Mouse (Mus musculus) limb, embryonic 13.5 days (tissue): ENCODE data around the gene Ndufs7. TPM values are rescaled to one million over a fixed set of nuclear protein-coding genes. Genes with fewer than 3 reads are reported as not detected.
"Not testable (repeated sequence)": the region's sequence is repeated elsewhere in the genome, so short reads cannot be mapped to it uniquely, and the experiment has no call there.

ENCODE experiments used
- ATAC-seq: fragments of 200-750 bp; cut with Nextera tagmentation; 2 replicates; pipeline ENCODE4 v1.8.0; 2017; ENCODE audit warnings: low read depth, moderate number of reproducible peaks, moderate TSS enrichment; ENCODE audit not compliant: low FRiP score
- H3K27ac ChIP-seq: fragments of 300-500 bp; sonication (generic); 2 replicates; pipeline ENCODE4 v1.5.1; 2015; ENCODE audit warnings: inconsistent platforms, mild to moderate bottlenecking, moderate library complexity
- H3K27me3 ChIP-seq: fragments of 300-500 bp; sonication (generic); 2 replicates; pipeline ENCODE4 v1.6.1; 2015; ENCODE audit warnings: mild to moderate bottlenecking, inconsistent platforms
- H3K36me3 ChIP-seq: fragments of 300-500 bp; sonication (generic); 2 replicates; pipeline ENCODE4 v1.6.1; 2015; ENCODE audit warnings: inconsistent platforms, mild to moderate bottlenecking, moderate library complexity
- H3K4me1 ChIP-seq: fragments of 300-500 bp; sonication (generic); 2 replicates; pipeline ENCODE4 v1.6.1; 2015; ENCODE audit warnings: inconsistent platforms
- H3K4me2 ChIP-seq: fragments of 300-500 bp; sonication (generic); replicated peaks from 2 replicates; pipeline ENCODE4 v1.6.1; 2015; ENCODE audit warnings: inconsistent platforms, mild to moderate bottlenecking, moderate library complexity
- H3K4me3 ChIP-seq: fragments of 300-500 bp; sonication (generic); 2 replicates; pipeline ENCODE4 v1.5.1; 2015; ENCODE audit warnings: moderate library complexity, mild to moderate bottlenecking, inconsistent platforms
- H3K9ac ChIP-seq: fragments of 300-500 bp; sonication (generic); 2 replicates; pipeline ENCODE4 v1.6.1; 2015; ENCODE audit warnings: mild to moderate bottlenecking, inconsistent platforms
- H3K9me3 ChIP-seq: fragments of 300-500 bp; sonication (generic); 2 replicates; pipeline ENCODE4 v1.6.1; 2016; ENCODE audit warnings: inconsistent platforms
- WGBS: fragments of 180-500 bp; shearing (Covaris S2); methylation state at CpG from one replicate; pipeline ENCODE4 v1.1.7; 2015; 5-methylcytosine and 5-hydroxymethylcytosine counted together
- polyA plus RNA-seq: library from polyadenylated mRNA; unstranded; fragments of >200 nt; fragmentation: Nextera tagmentation; extraction: Ambion mirVana; gene quantifications from 2 replicates; pipeline ENCODE4 v1.2.1, GENCODE M21; 2015

Gene Ndufs7
- polyA plus RNA-seq, 1 experiment from 2014 or later = 298 TPM

- ATAC-seq = no peak
- WGBS = 4% methylated on average over 4 of the region's 4 CpGs
- Histone ChIP-seq H3K27me3 (no peaks in the 10 kb centered on the region), H3K36me3 (peaks cover 41% of the 10 kb centered on the region), H3K4me3 (no peak overlapping the region), H3K27ac (peak overlapping the region; percentile 44; the same call in 1 of the 2 replicates), H3K9ac (no peak overlapping the region), H3K4me2 (no peak overlapping the region), H3K4me1 (peaks cover 19% of the 10 kb centered on the region), H3K9me3 (no peaks in the 10 kb centered on the region)
Observed at GRCm38 (mm10) chr10:80245600-80245999, 3.3 kb upstream of the Ndufs7 start.

- 54% methylated on average over 6 of the region's 6 CpGs for WGBS
- Histone ChIP-seq H3K4me1 (peaks cover 20% of the 10 kb centered on the region), H3K27me3 (no peaks in the 10 kb centered on the region), H3K4me3 (no peak overlapping the region), H3K4me2 (peak overlapping the region; percentile 95; the same call in 1 of the 2 replicates), H3K9ac (no peak overlapping the region), H3K36me3 (peaks cover 28% of the 10 kb centered on the region), H3K27ac (peak overlapping the region; percentile 22; the same call in 1 of the 2 replicates), H3K9me3 (no peaks in the 10 kb centered on the region)
- no peak for ATAC-seq
Observed at GRCm38 (mm10) chr10:80247849-80248248, 1.1 kb upstream of the Ndufs7 start.

GRCm38 (mm10) chr10:80248437-80248836 lies 484 bp upstream of the Ndufs7 start:
- H3K4me2 ChIP-seq = peak overlapping the region; percentile 95
- H3K4me3 ChIP-seq = peak overlapping the region; percentile 85
- H3K9ac ChIP-seq, H3K9me3 ChIP-seq, ATAC-seq, H3K27me3 ChIP-seq: not testable (repeated sequence)
- peaks cover 28% of the 10 kb centered on the region for H3K36me3 ChIP-seq
- H3K4me1 ChIP-seq = peaks cover 20% of the 10 kb centered on the region
- peak overlapping the region; percentile 22; the same call in 1 of the 2 replicates for H3K27ac ChIP-seq
- WGBS = 44% methylated on average over 3 of the region's 3 CpGs

DNA sequence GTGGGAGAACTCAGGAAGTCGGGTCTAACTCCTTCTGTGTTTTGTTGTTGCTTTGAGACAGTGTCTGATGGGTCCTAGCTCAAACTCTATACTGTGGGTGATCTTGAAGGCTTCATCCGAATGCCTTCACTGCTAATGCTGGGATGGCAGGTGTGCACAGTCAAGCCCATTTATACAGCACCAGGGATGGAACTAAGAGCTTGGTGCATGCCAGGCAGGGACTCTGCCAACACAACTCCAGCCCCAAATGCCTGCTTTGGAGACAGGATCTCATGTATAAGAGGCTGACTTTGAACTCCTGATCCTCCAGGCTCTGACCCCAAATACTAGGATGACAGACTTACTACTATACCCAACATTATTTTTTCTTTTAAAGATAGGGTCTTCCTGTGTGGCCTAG lies 1.1 kb downstream of the Ndufs7 start:
- WGBS = 34% methylated on average over 2 of the region's 2 CpGs
- H3K4me1 ChIP-seq = peaks cover 20% of the 10 kb centered on the region

GRCm38 (mm10) chr10:80250573-80250972 lies 1.7 kb downstream of the Ndufs7 start:
- Histone ChIP-seq H3K27ac (no peak overlapping the region), H3K9ac (peak overlapping the region; percentile 86; the same call in 1 of the 2 replicates), H3K4me2 (peak overlapping the region; percentile 95), H3K4me3 (peak overlapping the region; percentile 85), H3K36me3 (peaks cover 36% of the 10 kb centered on the region), H3K9me3 (no peaks in the 10 kb centered on the region), H3K4me1 (peaks cover 16% of the 10 kb centered on the region), H3K27me3 (no peaks in the 10 kb centered on the region)
- 82% methylated on average over 4 of the region's 4 CpGs for WGBS
- ATAC-seq = no peak

More for the DNA sequence above, 1.1 kb downstream of the Ndufs7 start:
- H3K27ac ChIP-seq = no peak overlapping the region
- no peaks in the 10 kb centered on the region for H3K9me3 ChIP-seq
- peak overlapping the region; percentile 85 for H3K4me3 ChIP-seq
- H3K36me3 ChIP-seq = peaks cover 31% of the 10 kb centered on the region
- H3K9ac ChIP-seq = peak overlapping the region; percentile 86
- H3K4me2 ChIP-seq = peak overlapping the region; percentile 95
- no peaks in the 10 kb centered on the region for H3K27me3 ChIP-seq
- ATAC-seq = no peak

DNA sequence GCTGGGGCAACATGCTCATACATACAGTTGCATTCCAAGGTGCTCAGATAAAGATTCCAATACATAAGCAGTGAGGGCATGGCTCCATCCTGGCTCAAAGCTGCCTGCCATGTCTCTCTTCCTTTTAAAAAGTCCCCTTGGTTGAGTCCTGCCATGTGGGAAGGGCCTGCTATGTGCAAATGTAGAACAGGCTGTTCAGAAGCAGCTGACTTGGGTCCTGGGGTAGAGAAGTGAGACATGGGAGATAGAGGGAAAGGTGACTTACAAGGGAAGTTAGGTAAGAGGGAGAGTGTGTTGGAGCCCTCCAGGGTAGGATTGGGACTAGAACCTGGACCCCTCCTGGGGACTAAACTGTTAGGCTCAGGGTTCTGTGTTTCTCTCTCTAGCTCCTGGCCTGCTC lies 3.1 kb downstream of the Ndufs7 start:
- peaks cover 50% of the 10 kb centered on the region for H3K36me3 ChIP-seq
- H3K9ac ChIP-seq = 0 out of 2 replicates have a peak overlapping the region, but pooled peaks have one; percentile 15
- no peak overlapping the region for H3K4me3 ChIP-seq
- H3K27me3 ChIP-seq = no peaks in the 10 kb centered on the region
- H3K9me3 ChIP-seq = no peaks in the 10 kb centered on the region
- peaks cover 16% of the 10 kb centered on the region for H3K4me1 ChIP-seq
- no peak for ATAC-seq
- no peak overlapping the region for H3K27ac ChIP-seq
- H3K4me2 ChIP-seq = no peak overlapping the region

DNA sequence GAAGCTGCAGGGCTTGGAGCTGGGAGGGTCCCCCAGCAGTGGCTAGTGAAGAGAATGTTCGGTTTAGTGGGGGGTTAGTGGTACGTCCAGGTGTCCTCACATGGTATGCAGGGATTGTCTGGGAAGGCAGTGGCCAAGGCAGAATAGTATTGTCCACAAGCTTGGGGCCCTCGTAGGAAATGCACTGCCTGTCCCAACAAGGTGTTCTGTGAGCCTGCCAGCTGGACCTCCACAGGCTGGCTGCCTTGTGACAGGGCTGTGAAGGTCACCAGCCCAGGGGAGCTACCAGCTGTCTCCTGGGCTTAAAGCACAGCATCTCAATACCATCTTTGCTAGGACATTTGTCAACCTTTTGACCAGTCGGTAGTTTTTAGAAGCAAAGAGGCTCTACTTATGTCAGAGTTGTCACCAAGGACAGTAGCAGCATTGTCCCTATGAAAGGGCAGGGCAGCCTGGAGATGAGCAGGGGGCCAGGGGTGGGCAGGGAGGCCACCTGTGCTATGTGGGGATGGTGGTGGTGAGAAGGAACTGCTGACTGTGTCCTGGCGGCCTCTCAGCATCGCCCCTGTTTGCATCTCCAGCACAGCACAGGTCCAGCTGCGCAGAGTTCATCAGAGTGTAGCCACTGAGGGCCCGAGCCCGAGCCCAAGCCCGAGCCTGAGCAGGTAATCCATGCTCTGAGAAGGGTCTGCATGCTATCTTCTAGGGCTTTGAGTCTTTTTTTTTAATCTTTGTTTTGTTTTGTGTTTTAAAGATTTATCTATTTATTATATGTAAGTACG lies 3.8 kb downstream of the Ndufs7 start:
- H3K4me3 ChIP-seq = no peak overlapping the region
- no peak for ATAC-seq
- H3K4me1 ChIP-seq = peaks cover 16% of the 10 kb centered on the region
- H3K27ac ChIP-seq = no peak overlapping the region
- 92% methylated on average over 11 of the region's 11 CpGs for WGBS
- no peak overlapping the region for H3K9ac ChIP-seq
- H3K4me2 ChIP-seq = no peak overlapping the region
- H3K9me3 ChIP-seq = no peaks in the 10 kb centered on the region
- peaks cover 55% of the 10 kb centered on the region for H3K36me3 ChIP-seq
- H3K27me3 ChIP-seq = no peaks in the 10 kb centered on the region

- H3K4me1 ChIP-seq = peaks cover 10% of the 10 kb centered on the region
- H3K9me3 ChIP-seq = no peaks in the 10 kb centered on the region
- ATAC-seq = no peak
- H3K36me3 ChIP-seq = peaks cover 64% of the 10 kb centered on the region
- no peak overlapping the region for H3K4me2 ChIP-seq
- 79% methylated on average over 6 of the region's 6 CpGs for WGBS
- no peak overlapping the region for H3K27ac ChIP-seq
- no peak overlapping the region for H3K9ac ChIP-seq
- no peaks in the 10 kb centered on the region for H3K27me3 ChIP-seq
- no peak overlapping the region for H3K4me3 ChIP-seq
Observed at GRCm38 (mm10) chr10:80253551-80253950, 4.6 kb downstream of the Ndufs7 start.

DNA sequence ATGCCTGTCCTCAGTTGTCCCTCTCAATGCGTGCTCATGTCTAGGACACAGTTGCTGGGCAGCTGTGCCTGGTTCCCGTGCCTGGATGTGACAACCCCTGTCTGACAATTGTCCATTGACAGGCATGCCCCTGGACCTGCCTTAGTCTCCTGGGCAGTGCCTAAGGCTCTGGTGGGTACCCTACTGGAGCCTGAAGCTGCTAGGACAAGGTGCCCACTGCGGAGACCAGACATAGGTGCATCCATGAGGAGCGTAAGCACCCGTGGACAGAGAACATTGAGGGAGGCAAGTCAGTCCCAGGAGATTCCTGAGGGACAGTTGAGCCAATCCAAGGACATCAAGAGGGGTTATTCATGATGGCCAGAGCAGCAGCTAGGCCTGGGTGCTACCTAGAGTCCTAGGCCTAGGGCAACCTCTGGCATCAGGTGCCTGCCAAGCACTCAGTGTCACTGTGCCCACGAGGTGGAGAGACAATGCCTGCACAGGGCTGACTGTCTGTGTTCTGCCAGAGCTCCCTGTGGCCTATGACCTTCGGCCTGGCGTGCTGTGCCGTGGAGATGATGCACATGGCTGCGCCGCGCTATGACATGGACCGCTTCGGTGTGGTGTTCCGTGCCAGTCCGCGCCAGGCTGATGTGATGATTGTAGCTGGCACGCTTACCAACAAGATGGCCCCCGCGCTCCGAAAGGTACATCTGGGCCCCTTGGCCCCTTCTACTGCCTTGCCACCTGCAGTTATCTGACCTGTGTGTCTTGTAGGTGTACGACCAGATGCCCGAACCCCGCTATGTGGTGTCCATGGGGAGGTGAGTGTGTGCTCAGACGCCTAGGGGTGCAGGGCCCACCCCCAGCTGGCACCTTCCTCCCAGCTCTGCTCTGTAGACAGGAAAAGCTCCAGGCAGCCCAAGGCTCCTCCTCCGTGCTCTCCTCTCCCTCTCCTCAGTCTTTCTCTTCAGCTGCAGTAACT lies 5.7 kb downstream of the Ndufs7 start:
- H3K4me3 ChIP-seq = no peak overlapping the region
- peaks cover 73% of the 10 kb centered on the region for H3K36me3 ChIP-seq
- H3K9ac ChIP-seq = no peak overlapping the region
- no peak overlapping the region for H3K27ac ChIP-seq
- peaks cover 17% of the 10 kb centered on the region for H3K4me1 ChIP-seq
- 95% methylated on average over 26 of the region's 26 CpGs for WGBS
- H3K27me3 ChIP-seq = no peaks in the 10 kb centered on the region
- no peaks in the 10 kb centered on the region for H3K9me3 ChIP-seq
- no peak overlapping the region for H3K4me2 ChIP-seq
- no peak for ATAC-seq

GRCm38 (mm10) chr10:80255881-80256535 lies 7.1 kb downstream of the Ndufs7 start:
- H3K27ac ChIP-seq = no peak overlapping the region
- H3K4me3 ChIP-seq = no peak overlapping the region
- peaks cover 19% of the 10 kb centered on the region for H3K4me1 ChIP-seq
- 90% methylated on average over 5 of the region's 5 CpGs for WGBS
- H3K9me3 ChIP-seq = no peaks in the 10 kb centered on the region
- no peak for ATAC-seq
- H3K4me2 ChIP-seq = no peak overlapping the region
- no peaks in the 10 kb centered on the region for H3K27me3 ChIP-seq
- no peak overlapping the region; the same call in 1 of the 2 replicates for H3K9ac ChIP-seq
- H3K36me3 ChIP-seq = peaks cover 73% of the 10 kb centered on the region

DNA sequence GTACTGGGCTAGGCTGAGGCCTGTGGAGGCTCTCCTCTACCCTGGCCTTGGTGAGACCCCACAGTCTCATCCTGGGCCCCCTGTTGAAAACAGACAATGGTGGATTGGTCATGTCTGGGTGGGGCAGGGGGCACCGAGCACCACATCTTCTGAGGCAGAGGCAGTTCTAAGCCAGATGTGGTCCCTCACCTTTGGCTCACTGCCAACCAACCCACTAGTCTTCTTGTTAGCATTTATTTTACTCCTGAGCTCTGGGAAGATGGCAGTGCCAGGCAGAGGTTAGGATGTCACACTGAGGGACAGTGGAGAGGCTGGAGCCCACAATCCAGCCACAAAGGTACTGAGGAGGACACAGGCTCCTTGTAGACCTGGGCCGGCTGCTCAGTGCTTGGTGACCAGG lies 9.0 kb downstream of the Ndufs7 start:
- no peak overlapping the region for H3K4me3 ChIP-seq
- no peak overlapping the region for H3K27ac ChIP-seq
- 74% methylated on average over 2 of the region's 2 CpGs for WGBS
- H3K4me1 ChIP-seq = peaks cover 31% of the 10 kb centered on the region
- no peak for ATAC-seq
- H3K9me3 ChIP-seq = no peaks in the 10 kb centered on the region
- no peak overlapping the region for H3K4me2 ChIP-seq
- no peaks in the 10 kb centered on the region for H3K27me3 ChIP-seq
- H3K36me3 ChIP-seq = peaks cover 64% of the 10 kb centered on the region
- H3K9ac ChIP-seq = no peak overlapping the region
